Mouse (Mus musculus) C2C12 (cell line): Measurements from ENCODE around the gene Pip4k2c.

Experiments used
- CEBPB ChIP-seq: IDR thresholded peaks from one replicate; pipeline ENCODE4 v1.6.1; 2011; ENCODE audit warnings: low read depth, mild to moderate bottlenecking, control low read depth, moderate library complexity
- CTCF ChIP-seq: IDR thresholded peaks from one replicate; pipeline ENCODE4 v1.5.1; 2011; ENCODE audit not compliant: control insufficient read depth, insufficient read depth, insufficient read length
- MAX ChIP-seq: IDR thresholded peaks from one replicate; pipeline ENCODE4 v1.6.1; 2011; ENCODE audit warnings: mild to moderate bottlenecking, control low read depth
- MYOD1 ChIP-seq: IDR thresholded peaks from one replicate; pipeline ENCODE4 v1.6.1; 2011; ENCODE audit warnings: low read depth; ENCODE audit not compliant: control insufficient read depth, insufficient read length
- MYOG ChIP-seq: IDR thresholded peaks from one replicate; pipeline ENCODE4 v1.6.1; 2011; ENCODE audit not compliant: control insufficient read depth, insufficient read length; ENCODE audit errors: extremely low read depth
- USF1 ChIP-seq: IDR thresholded peaks from one replicate; pipeline ENCODE4 v1.6.1; 2011; ENCODE audit warnings: low read depth, mild to moderate bottlenecking, control low read depth, moderate library complexity

DNA sequence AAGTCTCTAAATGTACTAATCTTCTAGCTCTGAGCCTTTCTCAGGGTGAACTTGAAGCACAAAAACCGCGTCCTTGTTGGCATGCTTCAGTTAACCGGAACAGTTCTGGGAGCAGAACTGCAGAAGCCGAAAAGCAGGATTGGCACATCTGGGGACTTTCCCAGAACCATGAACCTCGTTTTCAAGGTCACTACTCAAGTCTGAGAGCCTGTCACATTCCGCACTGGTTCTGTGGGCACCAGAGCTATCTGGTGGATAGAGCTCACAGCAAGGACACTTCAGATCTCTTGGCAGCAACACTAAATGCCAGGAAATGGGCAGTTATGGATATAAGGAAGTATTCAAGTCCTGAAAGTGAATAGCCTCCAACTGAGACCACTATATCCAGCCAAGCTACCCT is 64.2 kb downstream of the Pip4k2c start:
- TF ChIP-seq CTCF (no peak), CEBPB (no peak), MYOD1 (no peak), USF1 (no peak), MAX (no peak), MYOG (no peak)
